Mouse (Mus musculus) small intestine, adult 2 months (tissue): ENCODE data around the gene Gramd1b. TPM values are rescaled to one million over a fixed set of nuclear protein-coding genes. Genes with fewer than 3 reads are reported as not detected.

Experiments
- H3K27ac ChIP-seq: fragments of 200-500 bp; 2 replicates; pipeline ENCODE4 v1.5.1; 2012; ENCODE audit warnings: low read depth, low read length, control low read depth, inconsistent platforms; ENCODE audit not compliant: insufficient read depth
- H3K27me3 ChIP-seq: fragments of 200-500 bp; 2 replicates; pipeline ENCODE4 v1.6.1; 2012; ENCODE audit warnings: mild to moderate bottlenecking, moderate library complexity, low read length, inconsistent platforms; ENCODE audit not compliant: control insufficient read depth, insufficient read depth
- H3K36me3 ChIP-seq: fragments of 200-500 bp; 2 replicates; pipeline ENCODE4 v1.6.1; 2012; ENCODE audit warnings: mild to moderate bottlenecking, low read length, control low read depth, inconsistent platforms; ENCODE audit not compliant: control insufficient read depth, insufficient read depth
- H3K4me1 ChIP-seq: fragments of 200-500 bp; 2 replicates; pipeline ENCODE4 v1.6.1; 2012; ENCODE audit warnings: low read length, inconsistent platforms, mixed read lengths; ENCODE audit not compliant: control insufficient read depth, insufficient read depth, insufficient read length
- H3K4me3 ChIP-seq: fragments of 200-500 bp; 2 replicates; pipeline ENCODE4 v1.5.1; 2012; ENCODE audit warnings: low read depth, mild to moderate bottlenecking, control low read depth, inconsistent platforms, low read length, moderate library complexity
- CTCF ChIP-seq: fragments of 200-500 bp; IDR thresholded peaks from 2 replicates; pipeline ENCODE4 v1.5.1; 2012; ENCODE audit warnings: low read depth, mild to moderate bottlenecking, control low read depth, inconsistent platforms, low read length, moderate library complexity, mixed read lengths; ENCODE audit not compliant: insufficient replicate concordance, insufficient read length; ENCODE audit errors: extremely low read depth
- POLR2A ChIP-seq: fragments of 200-500 bp; IDR thresholded peaks from 2 replicates; pipeline ENCODE4 v1.6.1; 2012; ENCODE audit warnings: low read depth, mild to moderate bottlenecking, control low read depth, inconsistent platforms, low read length, moderate library complexity
- WGBS: fragments of 180-500 bp; shearing (Covaris S2); methylation state at CpG from one replicate; pipeline ENCODE4 v1.1.7; 2018; 5-methylcytosine and 5-hydroxymethylcytosine counted together
- polyA plus RNA-seq: library from polyadenylated mRNA; depleted of rRNA; stranded (reverse); fragments of >200 nt; gene quantifications from 2 replicates; pipeline ENCODE4 v1.2.3, GENCODE M21; 2012

Gene Gramd1b
- polyA plus RNA-seq, 1 experiment, result 128 TPM

GRCm38 (mm10) chr9:40376139-40376541, 155.0 kb downstream of the Gramd1b start:
- 24% methylated on average over 11 of the region's 11 CpGs for WGBS

GRCm38 (mm10) chr9:40375518-40375917, 155.7 kb downstream of the Gramd1b start:
- Histone ChIP-seq H3K4me1 (0 out of 2 replicates have a peak, but pooled peaks cover 3% of the 10 kb centered on the region), H3K4me3 (no peak overlapping the region), H3K36me3 (no peaks in the 10 kb centered on the region), H3K27ac (no peak overlapping the region), H3K27me3 (no peaks in the 10 kb centered on the region)
- TF ChIP-seq POLR2A (no peak), CTCF (no peak)
- 86% methylated on average over 6 of the region's 6 CpGs for WGBS

More at GRCm38 (mm10) chr9:40376139-40376541, 155.0 kb downstream of the Gramd1b start:
- peak overlapping the region; percentile 22; the same call in 1 of the 2 replicates for H3K4me3 ChIP-seq
- H3K27ac ChIP-seq, result no peak overlapping the region
- no peaks in the 10 kb centered on the region for H3K36me3 ChIP-seq
- 0 out of 2 replicates have a peak, but pooled peaks cover 3% of the 10 kb centered on the region for H3K4me1 ChIP-seq
- no peaks in the 10 kb centered on the region for H3K27me3 ChIP-seq
- TF ChIP-seq POLR2A, result no peak
- no peak for TF ChIP-seq CTCF

DNA sequence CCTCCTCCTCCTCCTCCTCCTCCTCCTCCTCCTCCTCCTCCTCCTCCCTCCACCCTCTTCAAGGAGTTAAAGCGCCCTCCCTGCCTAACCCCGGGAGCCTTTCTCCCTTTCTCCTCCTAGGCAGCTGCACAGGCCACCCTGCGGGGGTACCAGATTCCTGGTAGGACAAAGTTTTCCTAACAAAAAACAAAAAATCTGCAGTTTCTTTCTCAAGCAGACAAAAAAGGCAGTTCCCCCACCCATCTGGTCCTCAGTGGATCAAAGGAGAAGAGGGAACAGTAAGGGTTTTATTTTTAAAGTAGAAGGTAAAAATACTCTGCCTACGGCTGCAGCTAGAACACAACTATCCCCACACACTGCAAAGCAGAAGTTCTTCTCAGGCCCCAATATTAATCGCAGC, 156.2 kb downstream of the Gramd1b start:
- Histone ChIP-seq H3K4me3 (no peak overlapping the region), H3K36me3 (no peaks in the 10 kb centered on the region), H3K27me3 (no peaks in the 10 kb centered on the region), H3K4me1 (0 out of 2 replicates have a peak, but pooled peaks cover 3% of the 10 kb centered on the region), H3K27ac (no peak overlapping the region)
- TF ChIP-seq CTCF (no peak), POLR2A (no peak)
- 76% methylated on average over 3 of the region's 5 CpGs for WGBS

DNA sequence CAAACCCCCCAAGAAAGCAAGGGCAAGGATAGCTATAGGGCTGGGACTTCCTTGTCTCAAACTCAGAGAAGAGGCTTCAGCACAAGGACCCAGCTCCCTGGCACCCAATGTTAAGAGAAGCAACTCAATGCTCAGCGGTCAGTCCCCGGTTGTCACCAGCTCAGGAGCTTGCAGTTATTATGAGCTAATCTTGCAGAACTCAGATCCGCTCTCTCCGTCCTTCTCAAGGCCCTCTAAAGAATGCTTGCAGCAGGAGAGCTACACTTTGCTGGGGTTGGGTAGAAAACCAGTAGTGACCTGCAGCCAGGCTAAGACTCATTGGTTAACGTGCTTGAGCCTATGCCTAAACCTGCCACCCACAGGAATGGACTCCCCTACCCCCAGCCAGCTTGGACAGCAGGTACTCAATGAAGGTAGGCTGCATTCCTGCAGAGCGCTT, 156.6 kb downstream of the Gramd1b start:
- Histone ChIP-seq H3K27me3 (no peaks in the 10 kb centered on the region), H3K4me3 (no peak overlapping the region), H3K27ac (no peak overlapping the region), H3K4me1 (peaks cover 3% of the 10 kb centered on the region; the same call in 1 of the 2 replicates), H3K36me3 (no peaks in the 10 kb centered on the region)
- WGBS, result 97% methylated on average over 6 of the region's 6 CpGs
- TF ChIP-seq CTCF, result no peak
- no peak for TF ChIP-seq POLR2A

DNA sequence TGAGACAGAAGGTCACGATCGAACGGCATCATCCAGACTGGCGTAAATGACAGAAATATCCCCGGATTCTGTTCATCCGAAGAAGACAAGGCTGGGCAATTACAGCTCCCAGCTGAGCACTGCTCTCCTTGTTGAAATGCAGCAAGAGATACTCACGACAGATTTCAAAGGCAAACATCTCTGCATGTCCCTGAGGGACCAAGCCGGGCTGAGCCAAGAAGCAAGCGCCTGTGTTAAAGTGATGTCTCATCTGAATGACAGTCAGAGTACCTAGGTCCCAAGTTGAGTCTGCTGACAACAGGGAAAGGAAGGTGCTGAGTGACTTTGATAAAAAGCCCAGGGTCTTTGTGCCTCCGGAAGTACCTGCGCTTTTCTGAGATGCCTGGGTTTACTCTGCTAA, 157.1 kb downstream of the Gramd1b start:
- Histone ChIP-seq H3K27me3 (no peaks in the 10 kb centered on the region), H3K36me3 (no peaks in the 10 kb centered on the region), H3K4me1 (peaks cover 3% of the 10 kb centered on the region; the same call in 1 of the 2 replicates), H3K4me3 (no peak overlapping the region), H3K27ac (no peak overlapping the region)
- 94% methylated on average over 11 of the region's 11 CpGs for WGBS
- TF ChIP-seq POLR2A, result no peak
- no peak for TF ChIP-seq CTCF

DNA sequence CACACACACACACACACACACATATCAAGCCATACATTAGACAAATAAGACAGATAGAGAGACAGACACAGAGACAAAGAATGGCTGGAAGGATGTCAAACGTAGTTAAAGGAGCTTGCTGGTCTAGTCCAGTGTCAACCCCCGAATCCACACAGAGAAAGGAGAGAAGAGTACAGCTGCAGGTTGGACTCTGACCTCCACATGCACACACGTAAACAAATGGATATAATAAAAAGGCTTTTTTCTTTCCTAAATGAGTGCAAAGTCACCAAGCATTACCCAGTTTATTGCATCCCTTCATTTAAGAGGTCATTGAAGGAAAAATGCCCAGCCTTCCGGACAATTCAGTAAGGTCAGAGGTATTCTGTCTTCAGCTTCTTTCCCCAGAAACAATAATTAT, 161.0 kb downstream of the Gramd1b start:
- no peak overlapping the region for H3K27ac ChIP-seq
- H3K27me3 ChIP-seq, result no peaks in the 10 kb centered on the region
- no peak overlapping the region for H3K4me3 ChIP-seq
- WGBS, result 23% methylated on average over 4 of the region's 4 CpGs
- no peaks in the 10 kb centered on the region for H3K36me3 ChIP-seq
- no peaks in the 10 kb centered on the region; the same call in 1 of the 2 replicates for H3K4me1 ChIP-seq
- TF ChIP-seq CTCF, result no peak
- TF ChIP-seq POLR2A, result no peak

- H3K4me3 ChIP-seq, result no peak overlapping the region
- no peaks in the 10 kb centered on the region; the same call in 1 of the 2 replicates for H3K4me1 ChIP-seq
- no peaks in the 10 kb centered on the region for H3K27me3 ChIP-seq
- TF ChIP-seq POLR2A (no peak), CTCF (no peak)
- no peaks in the 10 kb centered on the region for H3K36me3 ChIP-seq
- H3K27ac ChIP-seq, result no peak overlapping the region
- 87% methylated on average over 8 of the region's 8 CpGs for WGBS
Measured at GRCm38 (mm10) chr9:40366795-40367194, 164.4 kb downstream of the Gramd1b start.
